Mouse (Mus musculus) megakaryocyte, embryonic 14.5 days (primary cell): Measurements from ENCODE around the gene Cdk7. TPM values are rescaled to one million over a fixed set of nuclear protein-coding genes. Genes with fewer than 3 reads are reported as not detected.

Experiments
- H3K27me3 ChIP-seq: replicated peaks from 2 replicates; pipeline ENCODE3; 2012; ENCODE audit warnings: inconsistent platforms
- H3K36me3 ChIP-seq: replicated peaks from 2 replicates; pipeline ENCODE3; 2012; ENCODE audit warnings: low read length, inconsistent platforms, mixed read lengths
- H3K4me1 ChIP-seq: 2 replicates; pipeline ENCODE4 v1.6.1; 2012; ENCODE audit warnings: inconsistent platforms
- H3K4me3 ChIP-seq: replicated peaks from 2 replicates; pipeline ENCODE3; 2012; ENCODE audit warnings: moderate library complexity, mild to moderate bottlenecking, inconsistent platforms
- H3K9me3 ChIP-seq: 2 replicates; pipeline ENCODE4 v1.6.1; 2012; ENCODE audit warnings: inconsistent platforms
- FLI1 ChIP-seq: IDR thresholded peaks from 2 replicates; pipeline ENCODE4 v1.6.1; 2012; ENCODE audit warnings: low read length, inconsistent platforms, mixed read lengths
- GATA1 ChIP-seq: IDR thresholded peaks from 3 replicates; pipeline ENCODE4 v1.6.1; 2012; ENCODE audit warnings: mixed read lengths, low read length, inconsistent platforms, borderline replicate concordance
- polyA plus RNA-seq: library from polyadenylated mRNA; stranded (reverse); fragments of >175 nt; gene quantifications from 2 replicates; pipeline ENCODE4 v1.2.3, GENCODE M21; 2012; ENCODE audit warnings: low replicate concordance; ENCODE audit not compliant: insufficient read depth

Cdk7 gene
- polyA plus RNA-seq = 15.0 and 19.6 TPM in 2 replicates

DNA sequence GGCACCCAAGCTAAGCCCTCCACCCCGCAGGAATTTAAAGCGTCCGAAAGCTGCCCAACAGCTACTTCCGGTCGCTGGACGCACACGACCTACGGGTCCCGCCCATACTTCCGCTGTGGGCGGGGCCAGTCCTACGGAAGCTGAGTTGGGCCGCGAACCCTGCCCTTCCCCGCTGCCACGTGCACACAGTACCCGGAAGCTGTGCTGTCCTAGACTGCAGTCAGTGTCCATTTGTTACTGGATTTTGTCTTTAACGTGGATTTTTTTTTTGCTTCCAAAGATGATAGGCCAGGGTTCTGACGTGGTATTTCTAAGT, at the start of gene Cdk7:
Gene Cdk7 (minus strand): TSS at position 79 of the 316 bp plus-strand sequence.
- TF ChIP-seq FLI1 = peak; percentile 93
- TF ChIP-seq GATA1 = no peak
- no peaks in the 10 kb centered on the region for H3K27me3 ChIP-seq
- no peaks in the 10 kb centered on the region for H3K9me3 ChIP-seq
- H3K4me3 ChIP-seq = peak within 1 kb of the TSS; percentile 96
- peaks cover 38% of the 10 kb centered on the region for H3K36me3 ChIP-seq
- H3K4me1 ChIP-seq = peaks cover 31% of the 10 kb centered on the region

GRCm38 (mm10) chr13:100777491-100777890, 46.8 kb upstream of the Cdk7 start:
- no peak for TF ChIP-seq FLI1
- no peak for TF ChIP-seq GATA1
- H3K9me3 ChIP-seq = no peaks in the 10 kb centered on the region
- H3K36me3 ChIP-seq = peaks cover 43% of the 10 kb centered on the region
- H3K4me3 ChIP-seq = no peak overlapping the region
- H3K27me3 ChIP-seq = no peaks in the 10 kb centered on the region
- peaks cover 37% of the 10 kb centered on the region for H3K4me1 ChIP-seq

DNA sequence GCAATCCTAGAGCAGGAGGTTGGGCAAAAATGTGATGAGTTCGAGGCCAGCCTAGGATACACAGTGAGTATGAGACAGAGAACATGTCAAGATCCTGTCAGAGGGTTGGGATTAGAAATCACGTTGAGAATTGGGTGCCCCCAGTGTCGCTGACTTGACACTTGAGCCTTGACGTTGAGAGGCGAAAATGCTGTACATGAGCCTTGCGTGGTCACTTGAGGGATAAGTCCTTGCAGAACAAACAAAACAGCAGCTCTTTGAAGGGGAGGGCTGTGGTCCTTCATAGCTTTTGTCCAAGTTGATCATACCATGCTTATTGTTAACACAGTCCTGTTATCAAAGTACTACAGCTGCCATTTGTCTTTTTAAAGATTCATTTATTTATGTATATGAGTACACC, 46.0 kb upstream of the Cdk7 start:
- H3K9me3 ChIP-seq = no peaks in the 10 kb centered on the region
- H3K27me3 ChIP-seq = no peaks in the 10 kb centered on the region
- peaks cover 34% of the 10 kb centered on the region for H3K4me1 ChIP-seq
- peaks cover 41% of the 10 kb centered on the region for H3K36me3 ChIP-seq
- peak overlapping the region; percentile 99 for H3K4me3 ChIP-seq
- no peak for TF ChIP-seq GATA1
- TF ChIP-seq FLI1 = no peak

DNA sequence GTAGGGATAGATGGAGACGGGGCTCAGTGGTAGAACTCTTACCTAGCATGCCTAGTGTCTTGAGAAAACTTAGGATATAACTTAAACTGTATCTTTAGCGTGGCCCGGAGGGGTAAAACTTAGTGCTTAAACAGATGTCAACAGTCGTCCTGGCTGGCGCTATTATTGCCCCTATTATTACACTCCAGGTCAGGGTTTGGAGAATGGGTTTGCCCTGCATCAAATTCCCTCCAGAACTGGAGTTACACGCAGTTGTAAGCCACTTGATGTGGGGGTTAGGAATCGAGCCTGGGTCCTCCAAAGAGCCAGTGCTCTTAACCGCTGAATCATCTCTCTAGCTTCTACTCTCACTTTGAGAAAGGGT, 45.3 kb upstream of the Cdk7 start:
- Histone ChIP-seq H3K36me3 (peaks cover 41% of the 10 kb centered on the region), H3K4me1 (peaks cover 34% of the 10 kb centered on the region), H3K4me3 (peak overlapping the region; percentile 99), H3K27me3 (no peaks in the 10 kb centered on the region), H3K9me3 (no peaks in the 10 kb centered on the region)
- TF ChIP-seq GATA1 (no peak), FLI1 (no peak)

GRCm38 (mm10) chr13:100775252-100776055, 44.7 kb upstream of the Cdk7 start, which contains the start of gene Cenph:
Gene Cenph (minus strand): TSS chr13:100775899.
- H3K36me3 ChIP-seq = peaks cover 42% of the 10 kb centered on the region
- peaks cover 34% of the 10 kb centered on the region for H3K4me1 ChIP-seq
- peak; percentile 99 for TF ChIP-seq FLI1
- TF ChIP-seq GATA1 = no peak

GRCm38 (mm10) chr13:100774704-100775103, 44.0 kb upstream of the Cdk7 start:
- H3K36me3 ChIP-seq = peaks cover 43% of the 10 kb centered on the region

More at GRCm38 (mm10) chr13:100775252-100776055, 44.7 kb upstream of the Cdk7 start, which contains the start of gene Cenph:
- no peaks in the 10 kb centered on the region for H3K27me3 ChIP-seq
- H3K4me3 ChIP-seq = peak within 1 kb of the TSS; percentile 99
- no peaks in the 10 kb centered on the region for H3K9me3 ChIP-seq

DNA sequence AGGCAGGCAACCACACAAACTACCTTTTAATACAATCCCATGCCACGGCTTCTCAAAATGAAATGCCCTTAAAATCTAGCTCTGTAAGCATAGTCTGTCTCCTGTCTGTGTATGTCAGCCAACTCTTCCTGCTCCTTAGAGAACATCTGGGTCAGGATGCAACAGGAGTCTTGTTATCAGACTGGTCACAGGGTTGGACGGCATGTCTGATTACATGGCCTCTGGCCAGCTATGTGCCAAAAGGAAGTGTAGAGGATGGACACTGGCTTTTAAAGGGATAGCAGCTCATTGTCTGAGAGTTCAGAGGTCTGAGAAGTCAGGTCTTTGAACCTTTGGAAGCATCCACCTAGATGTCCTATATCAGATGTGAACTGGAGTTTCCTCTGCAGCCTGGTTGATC, 24.6 kb upstream of the Cdk7 start:
- peaks cover 42% of the 10 kb centered on the region for H3K4me1 ChIP-seq
- H3K36me3 ChIP-seq = peaks cover 22% of the 10 kb centered on the region
- peaks cover 6% of the 10 kb centered on the region; the same call in 1 of the 2 replicates for H3K9me3 ChIP-seq
- no peak overlapping the region for H3K4me3 ChIP-seq
- TF ChIP-seq GATA1 (no peak), FLI1 (no peak)
- no peaks in the 10 kb centered on the region for H3K27me3 ChIP-seq

More at GRCm38 (mm10) chr13:100774704-100775103, 44.0 kb upstream of the Cdk7 start:
- Histone ChIP-seq H3K9me3 (no peaks in the 10 kb centered on the region), H3K4me3 (peak overlapping the region; percentile 99), H3K4me1 (peaks cover 34% of the 10 kb centered on the region), H3K27me3 (no peaks in the 10 kb centered on the region)
- TF ChIP-seq GATA1 = no peak
- no peak for TF ChIP-seq FLI1

- Histone ChIP-seq H3K36me3 (peaks cover 11% of the 10 kb centered on the region), H3K4me3 (no peak overlapping the region), H3K27me3 (no peaks in the 10 kb centered on the region), H3K9me3 (peaks cover 6% of the 10 kb centered on the region; the same call in 1 of the 2 replicates), H3K4me1 (peaks cover 47% of the 10 kb centered on the region)
- TF ChIP-seq FLI1 (no peak), GATA1 (no peak)
These were observed 23.4 kb upstream of the Cdk7 start for GRCm38 (mm10) chr13:100754186-100754585.

GRCm38 (mm10) chr13:100753011-100753410, 22.3 kb upstream of the Cdk7 start:
- TF ChIP-seq FLI1 (no peak), GATA1 (no peak)
- peaks cover 6% of the 10 kb centered on the region; the same call in 1 of the 2 replicates for H3K9me3 ChIP-seq
- peaks cover 47% of the 10 kb centered on the region for H3K4me1 ChIP-seq
- H3K4me3 ChIP-seq = no peak overlapping the region
- no peaks in the 10 kb centered on the region for H3K27me3 ChIP-seq
- H3K36me3 ChIP-seq = peaks cover 4% of the 10 kb centered on the region

DNA sequence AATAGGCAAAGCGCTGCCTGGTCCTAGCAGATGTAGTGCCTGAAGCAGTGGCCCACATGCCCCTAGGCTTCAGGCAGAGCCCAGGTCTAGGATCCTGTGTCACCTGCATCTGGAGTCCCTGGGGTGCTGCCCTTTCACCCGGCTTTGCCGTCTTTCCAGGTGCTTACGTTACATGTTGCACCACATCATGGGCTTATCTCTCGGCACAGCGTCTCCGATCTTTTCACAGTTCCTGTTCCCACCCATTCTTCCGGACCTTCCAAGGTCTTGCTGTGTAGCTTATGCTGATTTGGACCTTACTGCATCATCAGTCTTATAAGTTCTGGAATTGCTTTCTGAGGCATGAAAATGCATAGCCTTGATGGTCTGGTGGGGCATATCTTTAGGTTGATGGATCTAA, 21.8 kb upstream of the Cdk7 start:
- TF ChIP-seq GATA1 (no peak), FLI1 (no peak)
- Histone ChIP-seq H3K36me3 (peaks cover 4% of the 10 kb centered on the region), H3K27me3 (no peaks in the 10 kb centered on the region), H3K9me3 (peaks cover 6% of the 10 kb centered on the region; the same call in 1 of the 2 replicates), H3K4me1 (peaks cover 47% of the 10 kb centered on the region), H3K4me3 (no peak overlapping the region)
